Mouse (Mus musculus) CH12.LX (cell line): ENCODE measurements around the gene Nav3. TPM values are rescaled to one million over a fixed set of nuclear protein-coding genes. Genes with fewer than 3 reads are reported as not detected.

Source experiments
- DNase-seq: peaks from one replicate; pipeline ENCODE4 v3.0.0-alpha.2; 2013; ENCODE audit errors: extremely low read depth
- H3K27ac ChIP-seq: 2 replicates; pipeline ENCODE4 v1.5.1; 2012; ENCODE audit warnings: low read depth, mild to moderate bottlenecking, control low read depth, moderate library complexity; ENCODE audit not compliant: insufficient read depth
- H3K27me3 ChIP-seq: replicated peaks from 2 replicates; pipeline ENCODE3; 2012; ENCODE audit warnings: inconsistent platforms
- H3K36me3 ChIP-seq, 2 experiments: replicated peaks in 1 of 2; 2 replicates each; pipeline versions ENCODE3 to v1.6.1; 2012; ENCODE audit warnings: inconsistent platforms in 1 of 2, low read length in 1 of 2, mild to moderate bottlenecking in 1 of 2, mixed read lengths in 1 of 2, moderate library complexity in 1 of 2; ENCODE audit not compliant: control insufficient read depth in 1 of 2, insufficient read depth in 1 of 2
- H3K4me1 ChIP-seq, 2 experiments: 2 replicates each; pipeline ENCODE4 v1.6.1; 2012; ENCODE audit warnings: inconsistent platforms in 1 of 2, moderate library complexity in 1 of 2; ENCODE audit not compliant: insufficient read depth in 2 of 2, control insufficient read depth in 1 of 2
- H3K4me2 ChIP-seq: 2 replicates; pipeline ENCODE4 v1.6.1; 2012; ENCODE audit warnings: low read depth, mild to moderate bottlenecking, control low read depth; ENCODE audit not compliant: poor library complexity, insufficient read depth, severe bottlenecking
- H3K4me3 ChIP-seq, 3 experiments: fragments of 150-350 bp in 1 of 3; sonication (generic) in 1 of 3; replicated peaks in 1 of 3; 2 replicates each; pipeline versions ENCODE3 to v1.5.1; 2011 to 2012; ENCODE audit warnings: low read depth in 2 of 3, low read length in 2 of 3, mild to moderate bottlenecking in 2 of 3, moderate library complexity in 2 of 3, control low read depth in 1 of 3, improper control_type of control experiment in 1 of 3, inconsistent platforms in 1 of 3, mixed read lengths in 1 of 3; ENCODE audit not compliant: poor library complexity in 1 of 3
- H3K79me2 ChIP-seq: replicated peaks from 2 replicates; pipeline ENCODE4 v1.6.1; 2012; ENCODE audit warnings: mild to moderate bottlenecking, moderate library complexity; ENCODE audit not compliant: control insufficient read depth, poor library complexity, insufficient read depth, severe bottlenecking; ENCODE audit errors: extremely low read depth
- H3K9ac ChIP-seq: 2 replicates; pipeline ENCODE4 v1.6.1; 2012; ENCODE audit warnings: low read depth, mild to moderate bottlenecking, control low read depth, moderate library complexity; ENCODE audit not compliant: insufficient read depth
- H3K9me3 ChIP-seq: replicated peaks from 2 replicates; pipeline ENCODE3; 2012; ENCODE audit warnings: low read length, inconsistent platforms, mixed read lengths
- CHD1 ChIP-seq: IDR thresholded peaks from 2 replicates; pipeline ENCODE4 v1.6.1; 2012; ENCODE audit warnings: low read depth, low read length, improper control_type of control experiment, inconsistent platforms
- CHD2 ChIP-seq: IDR thresholded peaks from 2 replicates; pipeline ENCODE4 v1.6.1; 2011; ENCODE audit warnings: low read length, improper control_type of control experiment
- E2F4 ChIP-seq: IDR thresholded peaks from 2 replicates; pipeline ENCODE4 v1.6.1; 2011; ENCODE audit warnings: low read depth, low read length, improper control_type of control experiment; ENCODE audit not compliant: insufficient replicate concordance
- ELF1 ChIP-seq: IDR thresholded peaks from 2 replicates; pipeline ENCODE4 v1.6.1; 2014; ENCODE audit warnings: low read depth, mild to moderate bottlenecking, inconsistent platforms, low read length, improper control_type of control experiment
- ETS1 ChIP-seq: conservative IDR thresholded peaks from 2 replicates; pipeline ENCODE4 v1.6.1; 2012; ENCODE audit warnings: low read depth, mild to moderate bottlenecking, inconsistent platforms, low read length, improper control_type of control experiment, moderate library complexity
- GABPA ChIP-seq: IDR thresholded peaks from 2 replicates; pipeline ENCODE4 v1.6.1; 2012; ENCODE audit warnings: low read depth, low read length, improper control_type of control experiment, inconsistent platforms; ENCODE audit not compliant: insufficient replicate concordance
- IRF4 ChIP-seq: IDR thresholded peaks from 2 replicates; pipeline ENCODE4 v1.6.1; 2014; ENCODE audit warnings: low read depth, mild to moderate bottlenecking, inconsistent platforms, low read length, improper control_type of control experiment
- JUN ChIP-seq: IDR thresholded peaks from 2 replicates; pipeline ENCODE4 v1.6.1; 2011; ENCODE audit warnings: low read depth, mild to moderate bottlenecking, low read length, improper control_type of control experiment, moderate library complexity; ENCODE audit not compliant: insufficient read depth
- JUND ChIP-seq: conservative IDR thresholded peaks from 2 replicates; pipeline ENCODE4 v1.6.1; 2011; ENCODE audit warnings: low read depth, low read length, improper control_type of control experiment
- KAT2A ChIP-seq: IDR thresholded peaks from 2 replicates; pipeline ENCODE4 v1.6.1; 2012; ENCODE audit warnings: low read length, improper control_type of control experiment, inconsistent platforms; ENCODE audit not compliant: insufficient replicate concordance
- MAX ChIP-seq: IDR thresholded peaks from 2 replicates; pipeline ENCODE4 v1.6.1; 2011; ENCODE audit warnings: low read length, improper control_type of control experiment
- MEF2A ChIP-seq: IDR thresholded peaks from 2 replicates; pipeline ENCODE4 v1.6.1; 2014; ENCODE audit warnings: low read depth, mild to moderate bottlenecking, inconsistent platforms, low read length, improper control_type of control experiment, borderline replicate concordance
- MXI1 ChIP-seq: IDR thresholded peaks from 2 replicates; pipeline ENCODE4 v1.6.1; 2011; ENCODE audit warnings: mild to moderate bottlenecking, low read depth, low read length, improper control_type of control experiment
- MYC ChIP-seq: IDR thresholded peaks from 2 replicates; pipeline ENCODE4 v1.6.1; 2011; ENCODE audit warnings: low read depth, mild to moderate bottlenecking, improper control_type of control experiment, low read length
- NRF1 ChIP-seq: IDR thresholded peaks from 2 replicates; pipeline ENCODE4 v1.6.1; 2014; ENCODE audit warnings: low read depth, mild to moderate bottlenecking, inconsistent platforms, low read length, improper control_type of control experiment, moderate library complexity
- PAX5 ChIP-seq: IDR thresholded peaks from 2 replicates; pipeline ENCODE4 v1.6.1; 2012; ENCODE audit warnings: low read length, inconsistent platforms, mixed read lengths
- POLR2A ChIP-seq: IDR thresholded peaks from 2 replicates; pipeline ENCODE4 v1.6.1; 2011; ENCODE audit warnings: low read depth, mild to moderate bottlenecking, improper control_type of control experiment, low read length
- RAD21 ChIP-seq: IDR thresholded peaks from 2 replicates; pipeline ENCODE4 v1.6.1; 2011; ENCODE audit warnings: low read depth, mild to moderate bottlenecking, low read length, improper control_type of control experiment, moderate library complexity
- RCOR1 ChIP-seq: conservative IDR thresholded peaks from 2 replicates; pipeline ENCODE4 v1.6.1; 2012; ENCODE audit warnings: low read depth, mild to moderate bottlenecking, inconsistent platforms, low read length, improper control_type of control experiment
- SMC3 ChIP-seq: IDR thresholded peaks from 2 replicates; pipeline ENCODE4 v1.6.1; 2011; ENCODE audit warnings: low read depth, low read length, improper control_type of control experiment
- TBP ChIP-seq: conservative IDR thresholded peaks from 2 replicates; pipeline ENCODE4 v1.6.1; 2011; ENCODE audit warnings: low read depth, low read length, improper control_type of control experiment
- TCF12 ChIP-seq: IDR thresholded peaks from 2 replicates; pipeline ENCODE4 v1.6.1; 2014; ENCODE audit warnings: low read depth, mild to moderate bottlenecking, inconsistent platforms, low read length, improper control_type of control experiment
- USF1 ChIP-seq: IDR thresholded peaks from 2 replicates; pipeline ENCODE4 v1.6.1; 2014; ENCODE audit warnings: low read depth, mild to moderate bottlenecking, inconsistent platforms, low read length, improper control_type of control experiment
- USF2 ChIP-seq: conservative IDR thresholded peaks from 2 replicates; pipeline ENCODE4 v1.6.1; 2011; ENCODE audit warnings: low read depth, low read length, improper control_type of control experiment
- ZMIZ1 ChIP-seq: IDR thresholded peaks from 2 replicates; pipeline ENCODE4 v1.6.1; 2012; ENCODE audit warnings: low read depth, mild to moderate bottlenecking, inconsistent platforms, low read length, improper control_type of control experiment
- ZNF384 ChIP-seq: IDR thresholded peaks from 2 replicates; pipeline ENCODE4 v1.6.1; 2012; ENCODE audit warnings: low read depth, low read length, improper control_type of control experiment, inconsistent platforms
- dilution Hi-C: fragments of 300-500 bp; cut with MboI; formaldehyde crosslinking; loops from 2 replicates; pipeline ENCODE4 v1.14.3; 2020; ENCODE audit warnings: low sequenced_read_pairs; ENCODE audit not compliant: extremely low pct_unique_long_range_greater_than_20kb, extremely low pct_ligation_motif_present
- in situ Hi-C: fragments of 300-500 bp; cut with MboI; formaldehyde crosslinking; loops from 3 replicates; pipeline ENCODE4 v1.14.3; 2019; ENCODE audit warnings: low sequenced_read_pairs, low pct_ligation_motif_present, low pct_unique_long_range_greater_than_20kb, mixed read lengths
- polyA plus RNA-seq: library from polyadenylated mRNA; unstranded; fragments of >175 nt; gene quantifications from 2 replicates; pipeline ENCODE4 v1.2.1, GENCODE M21; 2012; ENCODE audit warnings: low read depth; ENCODE audit not compliant: insufficient read length
- total RNA-seq, 2 experiments: library from RNA; depleted of rRNA; stranded (reverse); fragments of 300-350 nt in 1 of 2; fragments of >200 nt in 1 of 2; gene quantifications; 2 replicates each; pipeline ENCODE4 v1.2.3; 2012 to 2014

The Nav3 gene
- total and polyA plus RNA-seq, 3 experiments: 0.03 TPM; not detected in 2

DNA sequence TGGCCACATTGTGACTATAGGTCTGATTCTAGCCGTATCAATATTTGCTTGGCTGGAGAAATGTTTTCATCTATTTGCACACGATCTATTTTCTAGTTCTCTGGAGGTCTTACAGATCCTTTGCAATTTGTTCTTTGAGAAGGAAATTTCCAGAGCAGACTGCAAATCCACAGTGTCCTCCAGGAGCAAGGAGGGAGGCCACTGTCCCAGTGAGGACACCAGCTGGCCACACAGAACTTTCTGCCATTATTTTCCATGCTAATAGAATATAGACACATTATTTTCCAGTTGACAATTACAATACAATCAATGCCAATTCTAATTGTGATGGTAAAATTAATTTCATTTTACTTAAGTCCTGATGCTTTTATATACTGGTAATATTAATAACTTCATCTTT lies 783.1 kb downstream of the Nav3 start:
- dilution Hi-C loops: no loop called here
- in situ Hi-C loops: no loop called here

DNA sequence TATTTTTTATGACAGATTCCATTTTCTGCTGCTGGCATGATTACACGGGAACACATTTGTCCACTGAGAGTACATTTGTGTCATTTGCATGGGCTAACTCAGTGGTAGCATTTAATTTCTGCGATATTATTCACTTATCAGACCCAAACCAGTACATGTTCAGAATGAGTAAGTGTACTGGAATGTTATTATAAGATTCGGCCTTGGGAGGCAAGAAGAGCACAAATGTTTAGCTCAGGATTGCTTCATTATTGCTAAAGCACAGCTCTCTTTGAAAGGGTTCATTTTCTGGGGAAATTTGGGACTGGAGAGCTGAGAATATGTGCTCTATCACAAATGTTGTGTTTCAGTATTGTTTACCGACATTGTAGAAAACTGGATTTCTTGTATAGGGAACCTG lies 788.6 kb downstream of the Nav3 start:
- peaks cover 0 to 2% of the 10 kb centered on the region in 2 experiments; a peak in 1 of 4 replicates for H3K4me1 ChIP-seq
- H3K27me3 ChIP-seq: no peaks in the 10 kb centered on the region
- no peaks in the 10 kb centered on the region for H3K79me2 ChIP-seq
- TF ChIP-seq NRF1: no peak
- no peak for TF ChIP-seq ETS1
- no peak for TF ChIP-seq RCOR1
- no peak for TF ChIP-seq CHD2
- TF ChIP-seq USF2: no peak
- no peak for TF ChIP-seq ZNF384
- no peak for TF ChIP-seq TCF12
- no peak for TF ChIP-seq ELF1
- no peak for TF ChIP-seq ZMIZ1
- no peak for TF ChIP-seq TBP
- TF ChIP-seq MYC: no peak
- no peak for TF ChIP-seq E2F4
- no peak for TF ChIP-seq RAD21
- TF ChIP-seq MXI1: no peak
- TF ChIP-seq POLR2A: no peak
- TF ChIP-seq GABPA: no peak
- no peak for TF ChIP-seq JUND
- TF ChIP-seq JUN: no peak
- no peak for TF ChIP-seq SMC3
- TF ChIP-seq, all 38 proteins: peak for 0
- no peak for DNase-seq
- no peak overlapping the region for H3K9ac ChIP-seq
- H3K36me3 ChIP-seq: no peaks in the 10 kb centered on the region
- no peak overlapping the region for H3K27ac ChIP-seq
- H3K4me3 ChIP-seq: no peak overlapping the region
- H3K9me3 ChIP-seq: no peaks in the 10 kb centered on the region
- dilution Hi-C loops (no loop called here), in situ Hi-C loops (no loop called here)
- H3K4me2 ChIP-seq: no peak overlapping the region

More for the DNA sequence above, 783.1 kb downstream of the Nav3 start:
- no peak overlapping the region for H3K27ac ChIP-seq
- H3K27me3 ChIP-seq: no peaks in the 10 kb centered on the region
- H3K4me3 ChIP-seq: no peak overlapping the region
- H3K4me1 ChIP-seq: no peaks in the 10 kb centered on the region
- no peak overlapping the region for H3K9ac ChIP-seq
- H3K36me3 ChIP-seq: no peaks in the 10 kb centered on the region
- DNase-seq: no peak
- no peak overlapping the region for H3K4me2 ChIP-seq
- H3K79me2 ChIP-seq: no peaks in the 10 kb centered on the region
- no peaks in the 10 kb centered on the region for H3K9me3 ChIP-seq
- TF ChIP-seq MEF2A: no peak
- no peak for TF ChIP-seq PAX5
- TF ChIP-seq IRF4: no peak
- TF ChIP-seq TBP: no peak
- no peak for TF ChIP-seq E2F4
- no peak for TF ChIP-seq KAT2A
- TF ChIP-seq RCOR1: no peak
- TF ChIP-seq CHD2: no peak
- TF ChIP-seq ELF1: no peak
- no peak for TF ChIP-seq MAX
- TF ChIP-seq CHD1: no peak
- TF ChIP-seq USF1: no peak
- no peak for TF ChIP-seq USF2
- TF ChIP-seq, all 38 proteins: peak for 0
